Mouse (Mus musculus): ENCODE results near the gene Pou2f1.

DNA sequence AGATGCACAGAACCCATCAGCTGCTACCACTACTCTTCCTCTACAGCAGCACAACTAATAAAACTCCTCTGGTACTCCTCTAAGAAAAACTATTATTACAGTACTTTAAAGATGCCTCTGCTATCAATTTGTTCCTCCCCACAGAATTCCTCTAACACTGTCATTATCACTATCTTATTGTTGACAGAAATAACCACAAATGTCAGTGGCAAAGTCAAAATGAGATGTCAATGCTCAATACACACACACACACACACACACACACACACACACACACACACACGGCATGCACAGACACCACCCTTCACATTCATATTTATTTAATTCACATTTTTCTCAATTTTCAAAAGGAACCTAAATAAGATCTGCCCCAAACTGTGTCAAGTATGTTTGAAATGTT is 8.2 kb downstream of the Pou2f1 start:
- no peak for TF ChIP-seq CTCF (IDR thresholded peaks at IDR 0.05; ENCODE audit: borderline replicate concordance, insufficient read depth, low read depth, low read length)
- TF ChIP-seq POLR2A (IDR thresholded peaks at IDR 0.05; ENCODE audit: borderline replicate concordance, insufficient read depth, low read length): no peak

Measured in cerebellum, adult 2 months (tissue).